Mouse (Mus musculus): ENCODE measurements around the gene Gm49358.

- TF ChIP-seq FLI1 (IDR thresholded peaks at IDR 0.05; ENCODE audit: low read length) = no peak
- no peak for TF ChIP-seq GATA1 (IDR thresholded peaks at IDR 0.05; ENCODE audit: borderline replicate concordance, low read length)
Measured at GRCm38 (mm10) chr10:86846926-86847467, 83.2 kb downstream of the Gm49358 start.

Data from megakaryocyte, embryonic 14.5 days (primary cell).